Mouse (Mus musculus) heart, postnatal 0 days (tissue): ENCODE measurements around the gene Rhox3f. TPM values are rescaled to one million over a fixed set of nuclear protein-coding genes. Genes with fewer than 3 reads are reported as not detected.

ENCODE experiments used
- polyA plus RNA-seq: library from polyadenylated mRNA; unstranded; fragments of >200 nt; fragmentation: Nextera tagmentation; extraction: Ambion mirVana; gene quantifications from 2 replicates; pipeline ENCODE4 v1.2.1, GENCODE M21; 2015
- total RNA-seq: library from RNA; depleted of rRNA; stranded (reverse); fragments of >200 nt; gene quantifications from 2 replicates; pipeline ENCODE4 v1.2.3, GENCODE M21; 2014; ENCODE audit warnings: low replicate concordance; rRNA removed

The Rhox3f gene
- total and polyA plus RNA-seq, 2 experiments from 2014 or later, result not detected

Other genes with a start within 250 kb of the Rhox3f start
- gene Rhox3a2, start 201.0 kb upstream of the Rhox3f start, total RNA-seq, result not detected in 2 replicates
- gene Rhox3a2, start 201.0 kb upstream of the Rhox3f start, polyA plus RNA-seq, result not detected in 2 replicates
- gene Rhox4a2, start 190.1 kb upstream of the Rhox3f start, total RNA-seq, result not detected in 2 replicates
- gene Rhox4a2, start 190.1 kb upstream of the Rhox3f start, polyA plus RNA-seq, result 0.22 TPM in 2 replicates
- gene Rhox2b, start 168.9 kb upstream of the Rhox3f start, total RNA-seq, result not detected in 2 replicates
- not detected in 2 replicates for gene Rhox2b, start 168.9 kb upstream of the Rhox3f start, polyA plus RNA-seq
- not detected in 2 replicates for gene Rhox4b, start 148.5 kb upstream of the Rhox3f start, total RNA-seq
- gene Rhox4b, start 148.5 kb upstream of the Rhox3f start, polyA plus RNA-seq, result not detected in 2 replicates
- not detected in 2 replicates for gene Rhox2c, start 127.3 kb upstream of the Rhox3f start, total RNA-seq
- not detected in 2 replicates for gene Rhox2c, start 127.3 kb upstream of the Rhox3f start, polyA plus RNA-seq
- gene Rhox3c, start 122.4 kb upstream of the Rhox3f start, total RNA-seq, result not detected in 2 replicates
- 0.11 TPM in 1 of 2 replicates, not detected in the other for gene Rhox3c, start 122.4 kb upstream of the Rhox3f start, polyA plus RNA-seq
- not detected in 2 replicates for gene Rhox4c, start 100.7 kb upstream of the Rhox3f start, total RNA-seq
- gene Rhox4c, start 100.7 kb upstream of the Rhox3f start, polyA plus RNA-seq, result not detected in 2 replicates
- not detected in 2 replicates for gene Rhox2d, start 87.6 kb upstream of the Rhox3f start, total RNA-seq
- gene Rhox2d, start 87.6 kb upstream of the Rhox3f start, polyA plus RNA-seq, result not detected in 2 replicates
- not detected in 2 replicates for gene Rhox4d, start 66.6 kb upstream of the Rhox3f start, total RNA-seq
- not detected in 2 replicates for gene Rhox4d, start 66.6 kb upstream of the Rhox3f start, polyA plus RNA-seq
- not detected in 2 replicates for gene Rhox2e, start 50.5 kb upstream of the Rhox3f start, total RNA-seq
- not detected in 2 replicates for gene Rhox2e, start 50.5 kb upstream of the Rhox3f start, polyA plus RNA-seq
- not detected in 2 replicates for gene Rhox3e, start 39.0 kb upstream of the Rhox3f start, total RNA-seq
- not detected in 2 replicates for gene Rhox3e, start 39.0 kb upstream of the Rhox3f start, polyA plus RNA-seq
- gene Rhox4e, start 23.6 kb upstream of the Rhox3f start, total RNA-seq, result not detected in 2 replicates
- not detected in 2 replicates for gene Rhox4e, start 23.6 kb upstream of the Rhox3f start, polyA plus RNA-seq
- gene Rhox2f, start 9.6 kb upstream of the Rhox3f start, total RNA-seq, result not detected in 2 replicates
- not detected in 2 replicates for gene Rhox2f, start 9.6 kb upstream of the Rhox3f start, polyA plus RNA-seq
- not detected in 2 replicates for gene Rhox4f, start 26.7 kb downstream of the Rhox3f start, total RNA-seq
- gene Rhox4f, start 26.7 kb downstream of the Rhox3f start, polyA plus RNA-seq, result not detected in 2 replicates
- not detected in 2 replicates for gene Rhox3g, start 47.6 kb downstream of the Rhox3f start, total RNA-seq
- gene Rhox3g, start 47.6 kb downstream of the Rhox3f start, polyA plus RNA-seq, result not detected in 2 replicates
- gene Rhox2g, start 62.5 kb downstream of the Rhox3f start, total RNA-seq, result not detected in 2 replicates
- gene Rhox2g, start 62.5 kb downstream of the Rhox3f start, polyA plus RNA-seq, result not detected in 2 replicates
- gene Rhox4g, start 70.3 kb downstream of the Rhox3f start, total RNA-seq, result not detected in 2 replicates
- not detected in 2 replicates for gene Rhox4g, start 70.3 kb downstream of the Rhox3f start, polyA plus RNA-seq
- not detected in 2 replicates for gene Rhox3h, start 87.8 kb downstream of the Rhox3f start, total RNA-seq
- not detected in 2 replicates for gene Rhox3h, start 87.8 kb downstream of the Rhox3f start, polyA plus RNA-seq
- gene Rhox2h, start 92.3 kb downstream of the Rhox3f start, total RNA-seq, result not detected in 2 replicates
- gene Rhox2h, start 92.3 kb downstream of the Rhox3f start, polyA plus RNA-seq, result not detected in 2 replicates
- gene Rhox5, start 223.8 kb downstream of the Rhox3f start, total RNA-seq, result 0.54 TPM in 1 of 2 replicates, not detected in the other
- gene Rhox5, start 223.8 kb downstream of the Rhox3f start, polyA plus RNA-seq, result 8.0 and 8.4 TPM in 2 replicates
- gene Rhox6, start 245.9 kb downstream of the Rhox3f start, total RNA-seq, result not detected in 2 replicates
- not detected in 2 replicates for gene Rhox6, start 245.9 kb downstream of the Rhox3f start, polyA plus RNA-seq